Mouse (Mus musculus) thymus, adult 2 months (tissue): ENCODE measurements around the gene Rcan2.

Source experiments
- CTCF ChIP-seq: fragments of 200-500 bp; IDR thresholded peaks from 2 replicates; pipeline ENCODE4 v1.5.1; 2012; ENCODE audit warnings: mild to moderate bottlenecking, control low read depth, low read length, moderate library complexity, borderline replicate concordance; ENCODE audit not compliant: control insufficient read depth, poor library complexity, insufficient read depth; ENCODE audit errors: extremely low read depth
- POLR2A ChIP-seq: fragments of 200-500 bp; IDR thresholded peaks from 2 replicates; pipeline ENCODE4 v1.6.1; 2012; ENCODE audit warnings: mild to moderate bottlenecking, low read length, control low read depth, moderate library complexity; ENCODE audit not compliant: control insufficient read depth, poor library complexity, insufficient read depth; ENCODE audit errors: extremely low read depth

GRCm38 (mm10) chr17:44026378-44026777 is 225.2 kb downstream of the Rcan2 start:
- TF ChIP-seq CTCF (no peak), POLR2A (no peak)
